Mouse (Mus musculus) fibroblast of lung, adult 2 months (primary cell): ENCODE results near the gene Tmem82.

ENCODE experiments used
- DNase-seq: peaks from one replicate; pipeline ENCODE4 v3.0.0-alpha.2; 2011; ENCODE audit warnings: low read depth

The Tmem82 gene

GRCm38 (mm10) chr4:141618565-141619243 lies at the start of gene Tmem82:
Tmem82 (minus strand) TSS chr4:141618633.
- DNase-seq, result no peak

- DNase-seq, result no peak
These were observed 46.4 kb upstream of the Tmem82 start, which contains the start of gene Plekhm2 for GRCm38 (mm10) chr4:141664799-141665198. Plekhm2 (minus strand) TSS chr4:141664899.

GRCm38 (mm10) chr4:141664011-141664745 lies 45.7 kb upstream of the Tmem82 start:
- DNase-seq, result no peak

- no peak for DNase-seq
These were observed 44.9 kb upstream of the Tmem82 start for GRCm38 (mm10) chr4:141663122-141663931.

GRCm38 (mm10) chr4:141660884-141661283 lies 42.5 kb upstream of the Tmem82 start:
- DNase-seq, result no peak

GRCm38 (mm10) chr4:141659739-141660138 lies 41.3 kb upstream of the Tmem82 start:
- DNase-seq, result no peak

GRCm38 (mm10) chr4:141658846-141659484 lies 40.5 kb upstream of the Tmem82 start:
- no peak for DNase-seq

- DNase-seq, result no peak
These were observed 38.5 kb upstream of the Tmem82 start for GRCm38 (mm10) chr4:141656932-141657331.

GRCm38 (mm10) chr4:141655908-141656608 lies 37.6 kb upstream of the Tmem82 start:
- no peak for DNase-seq

GRCm38 (mm10) chr4:141654509-141654908 lies 36.1 kb upstream of the Tmem82 start:
- no peak for DNase-seq

- DNase-seq, result no peak
These were observed 35.4 kb upstream of the Tmem82 start for GRCm38 (mm10) chr4:141653813-141654212.

- DNase-seq, result no peak
These were observed 34.6 kb upstream of the Tmem82 start for GRCm38 (mm10) chr4:141653044-141653443.

GRCm38 (mm10) chr4:141651944-141652343 lies 33.5 kb upstream of the Tmem82 start:
- no peak for DNase-seq

GRCm38 (mm10) chr4:141651286-141651685 lies 32.9 kb upstream of the Tmem82 start:
- no peak for DNase-seq

- no peak for DNase-seq
These were observed 30.8 kb upstream of the Tmem82 start for GRCm38 (mm10) chr4:141649244-141649643.

- DNase-seq, result no peak
These were observed 29.8 kb upstream of the Tmem82 start for GRCm38 (mm10) chr4:141648262-141648661.

GRCm38 (mm10) chr4:141647187-141647586 lies 28.8 kb upstream of the Tmem82 start:
- no peak for DNase-seq

GRCm38 (mm10) chr4:141645988-141646387 lies 27.6 kb upstream of the Tmem82 start:
- DNase-seq, result no peak

- no peak for DNase-seq
These were observed 24.9 kb upstream of the Tmem82 start for GRCm38 (mm10) chr4:141643118-141643855.

GRCm38 (mm10) chr4:141641961-141642811 lies 23.8 kb upstream of the Tmem82 start:
- DNase-seq, result no peak
